Mouse (Mus musculus) liver, embryonic 14.5 days (tissue): ENCODE measurements around the gene Cd46. TPM values are rescaled to one million over a fixed set of nuclear protein-coding genes. Genes with fewer than 3 reads are reported as not detected.

Experiments used
- ATAC-seq: fragments of 200-750 bp; cut with Nextera tagmentation; 2 replicates; pipeline ENCODE4 v1.8.0; 2017; ENCODE audit warnings: moderate number of reproducible peaks, mild to moderate bottlenecking, moderate library complexity; ENCODE audit not compliant: insufficient read depth
- DNase-seq, 3 experiments: peaks; one replicate each; pipeline ENCODE4 v3.0.0-alpha.2; 2012 to 2013; ENCODE audit warnings: low read depth in 3 of 3, low spot score in 3 of 3
- H3K27ac ChIP-seq: fragments of 300-500 bp; sonication (generic); 2 replicates; pipeline ENCODE4 v1.5.1; 2014; ENCODE audit warnings: moderate library complexity, mild to moderate bottlenecking, control low read depth, inconsistent platforms
- H3K27me3 ChIP-seq: fragments of 300-500 bp; sonication (generic); 2 replicates; pipeline ENCODE4 v1.6.1; 2014; ENCODE audit warnings: mild to moderate bottlenecking, low read length, moderate library complexity; ENCODE audit not compliant: control insufficient read depth, insufficient read depth
- H3K36me3 ChIP-seq: fragments of 300-500 bp; sonication (generic); replicated peaks from 2 replicates; pipeline ENCODE4 v1.6.1; 2014; ENCODE audit warnings: low read depth; ENCODE audit not compliant: control insufficient read depth, insufficient read depth
- H3K4me1 ChIP-seq, 2 experiments: fragments of 200-500 bp in 1 of 2; fragments of 300-500 bp in 1 of 2; sonication (generic) in 1 of 2; replicated peaks; 2 replicates each; pipeline ENCODE4 v1.6.1; 2012 to 2014; ENCODE audit warnings: antibody characterized with exemption in 1 of 2, inconsistent platforms in 1 of 2, low read length in 1 of 2; ENCODE audit not compliant: control insufficient read depth in 2 of 2, insufficient read depth in 2 of 2
- H3K4me2 ChIP-seq: fragments of 300-500 bp; sonication (generic); 2 replicates; pipeline ENCODE4 v1.6.1; 2014; ENCODE audit warnings: low read depth, mild to moderate bottlenecking, control low read depth, moderate library complexity
- H3K4me3 ChIP-seq, 2 experiments: fragments of 200-500 bp in 1 of 2; fragments of 300-500 bp in 1 of 2; sonication (generic) in 1 of 2; 2 replicates each; pipeline ENCODE4 v1.5.1; 2012 to 2014; ENCODE audit warnings: low read depth in 2 of 2, low read length in 2 of 2, mild to moderate bottlenecking in 2 of 2, control low read depth in 1 of 2, inconsistent platforms in 1 of 2, moderate library complexity in 1 of 2; ENCODE audit not compliant: insufficient read depth in 1 of 2
- H3K9ac ChIP-seq: fragments of 300-500 bp; sonication (generic); replicated peaks from 2 replicates; pipeline ENCODE4 v1.6.1; 2014; ENCODE audit warnings: mild to moderate bottlenecking, control low read depth, moderate library complexity
- H3K9me3 ChIP-seq: fragments of 300-500 bp; sonication (generic); 2 replicates; pipeline ENCODE4 v1.6.1; 2016; ENCODE audit warnings: low read length, mixed read lengths; ENCODE audit not compliant: control insufficient read depth
- CTCF ChIP-seq: IDR thresholded peaks from 2 replicates; pipeline ENCODE4 v1.5.1; 2016; ENCODE audit warnings: antibody characterized with exemption, low read depth, control low read depth
- EP300 ChIP-seq: IDR thresholded peaks from 2 replicates; pipeline ENCODE4 v1.6.1; 2016; ENCODE audit warnings: antibody characterized with exemption, low read depth
- WGBS: fragments of 180-500 bp; shearing (Covaris S2); extraction: QIAGEN DNeasy Blood & Tissue Kit; methylation state at CpG from one replicate; pipeline ENCODE4 v1.1.7; 2014; ENCODE audit not compliant: insufficient replicate concordance; 5-methylcytosine and 5-hydroxymethylcytosine counted together
- polyA plus RNA-seq, 2 experiments: library from polyadenylated mRNA; depleted of rRNA in 1 of 2; stranded (reverse) in 1 of 2; unstranded in 1 of 2; fragments of >200 nt; fragmentation: Nextera tagmentation in 1 of 2; extraction: Ambion mirVana in 1 of 2; gene quantifications; 2 replicates each; pipeline versions ENCODE4 v1.2.1 to v1.2.3; 2012 to 2014

Cd46 gene
- polyA plus RNA-seq, 2 experiments: 0.93 to 1.5 TPM

DNA sequence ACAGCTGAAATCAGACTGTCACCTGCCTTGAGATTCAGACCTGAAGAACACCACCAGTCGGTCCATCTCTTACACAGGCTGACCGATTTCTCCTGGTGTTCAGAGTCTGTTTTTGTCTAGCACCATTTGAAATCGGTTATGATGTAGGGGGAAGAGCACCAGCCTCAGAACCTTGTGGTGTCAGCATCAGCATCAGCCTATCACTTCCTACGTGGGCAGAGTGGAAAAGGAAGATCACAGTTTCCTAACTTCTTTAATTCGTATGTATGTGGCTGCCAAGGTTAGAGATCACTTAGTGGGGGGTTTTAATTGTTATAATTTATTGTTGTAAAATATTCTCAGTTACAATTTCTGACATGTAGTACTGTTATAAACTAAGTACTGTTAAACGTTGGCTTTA, 54.6 kb downstream of the Cd46 start:
- TF ChIP-seq CTCF (no peak), EP300 (no peak)
- H3K9me3 ChIP-seq: no peaks in the 10 kb centered on the region
- no peak overlapping the region for H3K9ac ChIP-seq
- no peak overlapping the region for H3K4me3 ChIP-seq
- no peaks in the 10 kb centered on the region for H3K27me3 ChIP-seq
- H3K36me3 ChIP-seq: no peaks in the 10 kb centered on the region
- no peak overlapping the region for H3K4me2 ChIP-seq
- no peak overlapping the region for H3K27ac ChIP-seq
- no peak for ATAC-seq
- WGBS: 63% methylated on average over 6 of the region's 6 CpGs
- peaks cover 0 to 8% of the 10 kb centered on the region in 2 experiments; a peak in 1 of 4 replicates for H3K4me1 ChIP-seq
- no peak for DNase-seq

GRCm38 (mm10) chr1:195033941-195034340, 58.1 kb downstream of the Cd46 start:
- WGBS: 64% methylated on average over 1 of the region's 1 CpGs
- Histone ChIP-seq H3K9me3 (no peaks in the 10 kb centered on the region), H3K4me2 (no peak overlapping the region), H3K4me1 (peaks cover 0 to 8% of the 10 kb centered on the region in 2 experiments; a peak in 1 of 4 replicates), H3K27me3 (no peaks in the 10 kb centered on the region), H3K36me3 (no peaks in the 10 kb centered on the region), H3K9ac (no peak overlapping the region), H3K4me3 (no peak overlapping the region), H3K27ac (no peak overlapping the region)
- TF ChIP-seq CTCF: no peak
- no peak for TF ChIP-seq EP300
- DNase-seq: no peak
- ATAC-seq: peak; percentile 53

GRCm38 (mm10) chr1:195032738-195033137, 59.3 kb downstream of the Cd46 start:
- 25% methylated on average over 1 of the region's 1 CpGs for WGBS

DNA sequence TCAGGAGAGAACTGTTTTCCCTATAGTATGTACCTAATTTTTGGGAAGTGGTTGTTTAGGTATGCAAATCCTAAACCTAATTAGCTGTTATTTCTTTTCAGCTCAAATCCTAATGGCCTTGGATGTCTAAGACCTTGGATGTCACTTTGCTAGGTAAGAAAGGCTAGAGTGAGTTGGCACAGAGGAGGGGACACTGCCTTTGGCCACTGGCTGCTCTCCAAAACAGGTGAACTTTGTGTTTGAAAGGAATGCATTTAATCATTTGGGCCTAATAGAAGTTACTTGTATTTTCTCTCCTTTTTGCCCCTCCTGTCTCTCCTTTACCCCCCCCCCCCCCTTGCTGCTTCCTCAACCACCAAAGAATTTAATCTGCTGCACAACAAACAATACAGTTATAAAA, 60.3 kb downstream of the Cd46 start:
- Histone ChIP-seq H3K9ac (no peak overlapping the region), H3K9me3 (no peaks in the 10 kb centered on the region), H3K27me3 (no peaks in the 10 kb centered on the region), H3K27ac (no peak overlapping the region), H3K36me3 (no peaks in the 10 kb centered on the region), H3K4me1 (peaks cover 0 to 8% of the 10 kb centered on the region in 2 experiments; a peak in 1 of 4 replicates), H3K4me3 (no peak overlapping the region), H3K4me2 (no peak overlapping the region)
- no peak for ATAC-seq
- TF ChIP-seq CTCF: no peak
- TF ChIP-seq EP300: no peak
- DNase-seq: no peak

More at GRCm38 (mm10) chr1:195032738-195033137, 59.3 kb downstream of the Cd46 start:
- H3K27ac ChIP-seq: no peak overlapping the region
- H3K27me3 ChIP-seq: no peaks in the 10 kb centered on the region
- TF ChIP-seq EP300: no peak
- no peak for TF ChIP-seq CTCF
- ATAC-seq: peak; percentile 47
- no peaks in the 10 kb centered on the region for H3K36me3 ChIP-seq
- H3K9me3 ChIP-seq: no peaks in the 10 kb centered on the region
- peaks cover 0 to 8% of the 10 kb centered on the region in 2 experiments; a peak in 1 of 4 replicates for H3K4me1 ChIP-seq
- DNase-seq: no peak
- no peak overlapping the region for H3K4me3 ChIP-seq
- H3K4me2 ChIP-seq: no peak overlapping the region
- no peak overlapping the region for H3K9ac ChIP-seq

- Histone ChIP-seq H3K4me2 (no peak overlapping the region), H3K27ac (no peak overlapping the region), H3K4me3 (no peak overlapping the region), H3K4me1 (peaks cover 0 to under 1% of the 10 kb centered on the region in 2 experiments; a peak in 1 of 4 replicates), H3K27me3 (no peaks in the 10 kb centered on the region), H3K9ac (no peak overlapping the region), H3K9me3 (no peaks in the 10 kb centered on the region), H3K36me3 (no peaks in the 10 kb centered on the region)
- TF ChIP-seq EP300 (no peak), CTCF (no peak)
- no peak for DNase-seq
- no peak for ATAC-seq
- 36% methylated on average over 1 of the region's 1 CpGs for WGBS
These were observed 64.5 kb downstream of the Cd46 start for GRCm38 (mm10) chr1:195027507-195027906.
